Mouse (Mus musculus) midbrain, embryonic 11.5 days (tissue): Measurements from ENCODE around the gene Rexo2. TPM values are rescaled to one million over a fixed set of nuclear protein-coding genes. Genes with fewer than 3 reads are reported as not detected.

Experiments used
- ATAC-seq: fragments of 200-750 bp; cut with Nextera tagmentation; 2 replicates; pipeline ENCODE4 v1.8.0; 2017; ENCODE audit warnings: moderate TSS enrichment, moderate library complexity; ENCODE audit not compliant: low FRiP score
- DNase-seq: peaks from one replicate; pipeline ENCODE4 v3.0.0; 2015; ENCODE audit warnings: low spot score; ENCODE audit errors: missing footprints
- H3K27ac ChIP-seq: fragments of 300-500 bp; sonication (generic); 2 replicates; pipeline ENCODE4 v1.5.1; 2014; ENCODE audit warnings: low read depth, low read length
- H3K27me3 ChIP-seq: fragments of 300-500 bp; sonication (generic); 2 replicates; pipeline ENCODE4 v1.6.1; 2014; ENCODE audit warnings: mild to moderate bottlenecking, low read length, moderate library complexity, mixed read lengths; ENCODE audit not compliant: control insufficient read depth, insufficient read depth
- H3K36me3 ChIP-seq: fragments of 300-500 bp; sonication (generic); 2 replicates; pipeline ENCODE4 v1.6.1; 2014; ENCODE audit warnings: mild to moderate bottlenecking, low read length, moderate library complexity, mixed read lengths; ENCODE audit not compliant: control insufficient read depth, insufficient read depth
- H3K4me1 ChIP-seq: fragments of 300-500 bp; sonication (generic); 2 replicates; pipeline ENCODE4 v1.6.1; 2014; ENCODE audit warnings: low read length; ENCODE audit not compliant: control insufficient read depth, insufficient read depth
- H3K4me2 ChIP-seq: fragments of 300-500 bp; sonication (generic); 2 replicates; pipeline ENCODE4 v1.6.1; 2014; ENCODE audit warnings: mild to moderate bottlenecking, moderate library complexity
- H3K4me3 ChIP-seq: fragments of 300-500 bp; sonication (generic); 2 replicates; pipeline ENCODE4 v1.5.1; 2014; ENCODE audit warnings: low read depth, low read length
- H3K9ac ChIP-seq: fragments of 300-500 bp; sonication (generic); 2 replicates; pipeline ENCODE4 v1.6.1; 2014; ENCODE audit warnings: low read length
- H3K9me3 ChIP-seq: fragments of 300-500 bp; sonication (generic); 2 replicates; pipeline ENCODE4 v1.6.1; 2016; ENCODE audit warnings: low read length; ENCODE audit not compliant: control insufficient read depth
- WGBS: fragments of 180-500 bp; shearing (Covaris S2); extraction: QIAGEN DNeasy Blood & Tissue Kit; methylation state at CpG from one replicate; pipeline ENCODE4 v1.1.7; 2014; 5-methylcytosine and 5-hydroxymethylcytosine counted together
- microRNA-seq: library from miRNA; unstranded; fragments of <30 nt; microRNA quantifications from one replicate; pipeline ENCODE4, GENCODE M21; 2017
- polyA plus RNA-seq: library from polyadenylated mRNA; unstranded; fragments of >200 nt; fragmentation: Nextera tagmentation; extraction: Ambion mirVana; gene quantifications from 2 replicates; pipeline ENCODE4 v1.2.1, GENCODE M21; 2014

Rexo2 gene
- polyA plus RNA-seq, 1 experiment from 2014 or later: 72.0 TPM

- Histone ChIP-seq H3K4me3 (no peak overlapping the region), H3K36me3 (no peaks in the 10 kb centered on the region), H3K9ac (no peak overlapping the region), H3K27ac (no peak overlapping the region), H3K4me2 (no peak overlapping the region), H3K9me3 (no peaks in the 10 kb centered on the region), H3K4me1 (no peaks in the 10 kb centered on the region), H3K27me3 (no peaks in the 10 kb centered on the region)
- DNase-seq: no peak
- 91% methylated on average over 8 of the region's 8 CpGs for WGBS
- no peak for ATAC-seq
Measured at GRCm38 (mm10) chr9:48422382-48422781, 58.0 kb downstream of the Rexo2 start.

GRCm38 (mm10) chr9:48421561-48421960 lies 58.9 kb downstream of the Rexo2 start:
- no peaks in the 10 kb centered on the region for H3K4me1 ChIP-seq
- H3K36me3 ChIP-seq: no peaks in the 10 kb centered on the region
- WGBS: 78% methylated on average over 2 of the region's 2 CpGs

GRCm38 (mm10) chr9:48421029-48421428 lies 59.4 kb downstream of the Rexo2 start:
- no peaks in the 10 kb centered on the region for H3K36me3 ChIP-seq
- DNase-seq: no peak
- H3K9me3 ChIP-seq: no peaks in the 10 kb centered on the region
- ATAC-seq: no peak
- 82% methylated on average over 2 of the region's 2 CpGs for WGBS
- H3K4me1 ChIP-seq: no peaks in the 10 kb centered on the region
- no peaks in the 10 kb centered on the region for H3K27me3 ChIP-seq
- no peak overlapping the region for H3K27ac ChIP-seq
- H3K4me3 ChIP-seq: no peak overlapping the region
- no peak overlapping the region for H3K9ac ChIP-seq
- H3K4me2 ChIP-seq: no peak overlapping the region

More at GRCm38 (mm10) chr9:48421561-48421960, 58.9 kb downstream of the Rexo2 start:
- Histone ChIP-seq H3K4me2 (no peak overlapping the region), H3K9me3 (no peaks in the 10 kb centered on the region), H3K4me3 (no peak overlapping the region), H3K9ac (no peak overlapping the region), H3K27ac (no peak overlapping the region), H3K27me3 (no peaks in the 10 kb centered on the region)
- DNase-seq (no peak), ATAC-seq (no peak)

- Histone ChIP-seq H3K9ac (no peak overlapping the region), H3K27ac (no peak overlapping the region), H3K4me1 (no peaks in the 10 kb centered on the region), H3K4me3 (no peak overlapping the region), H3K27me3 (no peaks in the 10 kb centered on the region), H3K36me3 (no peaks in the 10 kb centered on the region), H3K9me3 (no peaks in the 10 kb centered on the region), H3K4me2 (no peak overlapping the region)
- DNase-seq (no peak), ATAC-seq (no peak)
- 83% methylated on average over 7 of the region's 7 CpGs for WGBS
Measured at GRCm38 (mm10) chr9:48420437-48420836, 60.0 kb downstream of the Rexo2 start.

- Histone ChIP-seq H3K4me1 (no peaks in the 10 kb centered on the region), H3K27me3 (no peaks in the 10 kb centered on the region), H3K36me3 (no peaks in the 10 kb centered on the region), H3K4me2 (no peak overlapping the region), H3K9me3 (no peaks in the 10 kb centered on the region), H3K4me3 (no peak overlapping the region), H3K27ac (no peak overlapping the region), H3K9ac (no peak overlapping the region)
- no peak for DNase-seq
- WGBS: 74% methylated on average over 8 of the region's 8 CpGs
- ATAC-seq: no peak
Measured at GRCm38 (mm10) chr9:48418829-48419228, 61.6 kb downstream of the Rexo2 start.

Small RNAs within 50 kb of the gene (microRNA-seq; reads per million reads assigned to microRNA genes)
- not detected for gene Gm23653

Other genes starting within 250 kb of the Rexo2 start
- 1.3 and 1.7 TPM in 2 replicates for gene Nxpe2, start 127.2 kb downstream of the Rexo2 start, polyA plus RNA-seq
- gene Rbm7, start 14.7 kb upstream of the Rexo2 start, polyA plus RNA-seq: 123 and 126 TPM in 2 replicates
- gene Gm5617, start 14.8 kb upstream of the Rexo2 start, polyA plus RNA-seq: 40.1 and 40.6 TPM in 2 replicates
- 0.94 and 1.2 TPM in 2 replicates for gene Nnmt, start 124.5 kb upstream of the Rexo2 start, polyA plus RNA-seq